Mouse (Mus musculus): ENCODE data around the gene Ttk. TPM values are rescaled to one million over a fixed set of nuclear protein-coding genes. Genes with fewer than 3 reads are reported as not detected.

Ttk gene
- polyA plus RNA-seq, 1 experiment = 3.0 TPM

- no peak for TF ChIP-seq REST (IDR thresholded peaks at IDR 0.05; ENCODE audit: insufficient read depth, insufficient read length)
- no peak for TF ChIP-seq USF1 (IDR thresholded peaks at IDR 0.05; ENCODE audit: low read depth)
- no peak for TF ChIP-seq MYOG (IDR thresholded peaks at IDR 0.05; ENCODE audit: control insufficient read depth in 1 of 3, insufficient read depth in 1 of 3, insufficient read length in 2 of 3, low read depth in 2 of 3)
- TF ChIP-seq MYOD1 (IDR thresholded peaks at IDR 0.05; ENCODE audit: control insufficient read depth in 1 of 3, insufficient read length in 2 of 3, low read depth in 2 of 3) = no peak
- no peak for TF ChIP-seq POLR2AphosphoS2 (IDR thresholded peaks at IDR 0.05; ENCODE audit: insufficient read length, low read depth)
- no peak for TF ChIP-seq TCF3 (IDR thresholded peaks at IDR 0.05; ENCODE audit: insufficient read length, low read depth)
- no peak for TF ChIP-seq E2F4 (IDR thresholded peaks at IDR 0.05; ENCODE audit: insufficient read depth)
- Histone ChIP-seq H3K36me3 (ENCODE audit: control insufficient read depth, insufficient read depth) (no peaks in the 10 kb centered on the region), H3K4me2 (ENCODE audit: low read depth) (peak overlapping the region; percentile 60), H3ac (ENCODE audit: control insufficient read depth, insufficient read length) (peak overlapping the region; percentile 91), H3K27me3 (ENCODE audit: control insufficient read depth, insufficient read depth, insufficient read length) (no peaks in the 10 kb centered on the region), H3K4me3 (peak overlapping the region; percentile 39), H3K79me2 (ENCODE audit: control insufficient read depth, insufficient read depth) (peaks cover 30% of the 10 kb centered on the region)
Observed at GRCm38 (mm10) chr9:83834748-83835313, 342 bp downstream of the Ttk start.

- Histone ChIP-seq H3ac (ENCODE audit: control insufficient read depth, insufficient read length) (no peak overlapping the region), H3K4me2 (ENCODE audit: low read depth) (no peak overlapping the region), H3K36me3 (ENCODE audit: control insufficient read depth, insufficient read depth) (peaks cover 20% of the 10 kb centered on the region), H3K27me3 (ENCODE audit: control insufficient read depth, insufficient read depth, insufficient read length) (no peaks in the 10 kb centered on the region), H3K4me3 (no peak overlapping the region), H3K79me2 (ENCODE audit: control insufficient read depth, insufficient read depth) (no peaks in the 10 kb centered on the region)
- TF ChIP-seq MYOG (IDR thresholded peaks at IDR 0.05; ENCODE audit: control insufficient read depth in 1 of 3, insufficient read depth in 1 of 3, insufficient read length in 2 of 3, low read depth in 2 of 3) = no peak
- TF ChIP-seq POLR2A (IDR thresholded peaks at IDR 0.05; ENCODE audit: insufficient read length, low read depth) = no peak
- TF ChIP-seq CEBPB (IDR thresholded peaks at IDR 0.05; ENCODE audit: insufficient read depth, poor library complexity, severe bottlenecking) = no peak
- no peak for TF ChIP-seq POLR2AphosphoS2 (IDR thresholded peaks at IDR 0.05; ENCODE audit: insufficient read length, low read depth)
- TF ChIP-seq MYOD1 (IDR thresholded peaks at IDR 0.05; ENCODE audit: control insufficient read depth in 1 of 3, insufficient read length in 2 of 3, low read depth in 2 of 3) = no peak
- no peak for TF ChIP-seq TCF3 (IDR thresholded peaks at IDR 0.05; ENCODE audit: insufficient read length, low read depth)
- TF ChIP-seq E2F4 (IDR thresholded peaks at IDR 0.05; ENCODE audit: insufficient read depth) = no peak
- no peak for TF ChIP-seq REST (IDR thresholded peaks at IDR 0.05; ENCODE audit: insufficient read depth, insufficient read length)
- TF ChIP-seq MAX (IDR thresholded peaks at IDR 0.05; ENCODE audit: low read depth) = no peak
- no peak for TF ChIP-seq SRF (IDR thresholded peaks at IDR 0.05; ENCODE audit: control insufficient read depth, insufficient read length, low read depth)
- TF ChIP-seq USF1 (IDR thresholded peaks at IDR 0.05; ENCODE audit: low read depth) = no peak
- TF ChIP-seq TCF12 (IDR thresholded peaks at IDR 0.05; ENCODE audit: insufficient read depth, poor library complexity, severe bottlenecking) = no peak
Observed at GRCm38 (mm10) chr9:83852464-83852863, 18.0 kb downstream of the Ttk start.

GRCm38 (mm10) chr9:83865165-83865564, 30.7 kb downstream of the Ttk start:
- Histone ChIP-seq H3K36me3 (ENCODE audit: control insufficient read depth, insufficient read depth) (peaks cover 23% of the 10 kb centered on the region), H3ac (ENCODE audit: control insufficient read depth, insufficient read length) (no peak overlapping the region), H3K4me2 (ENCODE audit: low read depth) (no peak overlapping the region), H3K27me3 (ENCODE audit: control insufficient read depth, insufficient read depth, insufficient read length) (no peaks in the 10 kb centered on the region), H3K4me3 (no peak overlapping the region), H3K79me2 (ENCODE audit: control insufficient read depth, insufficient read depth) (no peaks in the 10 kb centered on the region)
- TF ChIP-seq E2F4 (IDR thresholded peaks at IDR 0.05; ENCODE audit: insufficient read depth) (no peak), REST (IDR thresholded peaks at IDR 0.05; ENCODE audit: insufficient read depth, insufficient read length) (no peak), TCF3 (IDR thresholded peaks at IDR 0.05; ENCODE audit: insufficient read length, low read depth) (no peak), CEBPB (IDR thresholded peaks at IDR 0.05; ENCODE audit: insufficient read depth, poor library complexity, severe bottlenecking) (no peak), MYOG (IDR thresholded peaks at IDR 0.05; ENCODE audit: control insufficient read depth in 1 of 3, insufficient read depth in 1 of 3, insufficient read length in 2 of 3, low read depth in 2 of 3) (no peak), SRF (IDR thresholded peaks at IDR 0.05; ENCODE audit: control insufficient read depth, insufficient read length, low read depth) (no peak), MYOD1 (IDR thresholded peaks at IDR 0.05; ENCODE audit: control insufficient read depth in 1 of 3, insufficient read length in 2 of 3, low read depth in 2 of 3) (no peak), POLR2AphosphoS2 (IDR thresholded peaks at IDR 0.05; ENCODE audit: insufficient read length, low read depth) (no peak), USF1 (IDR thresholded peaks at IDR 0.05; ENCODE audit: low read depth) (no peak)

DNA sequence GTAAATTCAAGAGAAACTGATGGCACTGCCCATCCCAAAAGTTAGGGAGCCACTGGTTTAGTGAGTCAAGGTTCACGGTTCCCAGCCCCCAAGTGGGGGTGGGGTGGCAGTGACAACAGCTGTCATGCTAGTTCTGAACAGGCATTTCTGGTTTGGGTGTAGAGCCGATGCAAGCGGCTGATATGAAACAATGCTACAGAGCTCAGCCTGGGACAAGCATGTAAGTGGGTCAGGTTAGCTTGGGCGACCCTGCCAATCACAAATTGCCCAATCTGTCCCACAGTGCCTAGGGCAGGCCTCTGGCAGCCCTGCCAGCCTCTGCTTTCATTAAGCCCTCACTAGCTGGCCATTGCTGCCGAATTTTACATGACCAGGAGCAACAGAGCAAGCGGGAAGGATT, 47.7 kb downstream of the Ttk start:
- no peaks in the 10 kb centered on the region for H3K27me3 ChIP-seq (ENCODE audit: control insufficient read depth, insufficient read depth, insufficient read length)
- H3K79me2 ChIP-seq (ENCODE audit: control insufficient read depth, insufficient read depth) = no peaks in the 10 kb centered on the region
- H3K4me3 ChIP-seq = no peak overlapping the region
- H3ac ChIP-seq (ENCODE audit: control insufficient read depth, insufficient read length) = no peak overlapping the region
- H3K4me2 ChIP-seq (ENCODE audit: low read depth) = no peak overlapping the region
- no peaks in the 10 kb centered on the region for H3K36me3 ChIP-seq (ENCODE audit: control insufficient read depth, insufficient read depth)
- TF ChIP-seq REST (IDR thresholded peaks at IDR 0.05; ENCODE audit: insufficient read depth, insufficient read length) (no peak), TCF12 (IDR thresholded peaks at IDR 0.05; ENCODE audit: insufficient read depth, poor library complexity, severe bottlenecking) (no peak), E2F4 (IDR thresholded peaks at IDR 0.05; ENCODE audit: insufficient read depth) (no peak), POLR2AphosphoS2 (IDR thresholded peaks at IDR 0.05; ENCODE audit: insufficient read length, low read depth) (no peak), TCF3 (IDR thresholded peaks at IDR 0.05; ENCODE audit: insufficient read length, low read depth) (no peak), USF1 (IDR thresholded peaks at IDR 0.05; ENCODE audit: low read depth) (no peak), POLR2A (IDR thresholded peaks at IDR 0.05; ENCODE audit: insufficient read length, low read depth) (no peak), MAX (IDR thresholded peaks at IDR 0.05; ENCODE audit: low read depth) (no peak), CEBPB (IDR thresholded peaks at IDR 0.05; ENCODE audit: insufficient read depth, poor library complexity, severe bottlenecking) (no peak), SRF (IDR thresholded peaks at IDR 0.05; ENCODE audit: control insufficient read depth, insufficient read length, low read depth) (no peak), MYOG (IDR thresholded peaks at IDR 0.05; ENCODE audit: control insufficient read depth in 1 of 3, insufficient read depth in 1 of 3, insufficient read length in 2 of 3, low read depth in 2 of 3) (peak in 1 of 3 experiments; percentile 66), MYOD1 (IDR thresholded peaks at IDR 0.05; ENCODE audit: control insufficient read depth in 1 of 3, insufficient read length in 2 of 3, low read depth in 2 of 3) (peak in 1 of 3 experiments; percentile 73)

Data from myocyte (in vitro differentiated cells).